Mouse (Mus musculus): ENCODE measurements at regions not wholly inside any gene's neighbourhood (a gene's known extent, or its start where the extent isn't known, plus 50 kb on each side); places are given as distances from the start of the nearest gene placed in this dataset.
A peak's percentile ranks its signal among the peaks of the same experiment; 100 is the strongest.
"Not testable (repeated sequence)": the region's sequence is repeated elsewhere in the genome, so short reads cannot be mapped to it uniquely, and the experiment has no call there.

DNA sequence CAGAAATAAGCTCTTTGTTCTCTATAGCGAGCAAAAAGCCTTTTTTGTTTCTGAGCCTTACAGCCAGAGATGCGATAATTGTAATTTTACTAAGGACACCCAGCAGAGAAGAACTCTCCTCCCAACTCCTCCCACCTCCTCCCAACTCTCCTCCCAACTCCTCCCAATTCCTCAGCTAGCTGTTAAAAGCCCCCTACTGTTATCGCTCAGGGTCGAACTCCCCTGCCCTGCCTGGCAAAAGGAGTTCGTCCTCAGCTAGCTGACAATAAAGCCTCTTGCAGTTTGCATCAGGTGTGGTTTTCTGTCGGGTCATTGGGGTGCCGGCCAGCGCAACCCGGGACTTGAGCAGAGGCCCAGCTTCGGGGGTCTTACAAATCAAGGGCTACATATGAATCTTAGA lies 99.5 kb upstream of the Thpo start:
- H3K4me3 ChIP-seq; H3K27ac ChIP-seq; H3K9me3 ChIP-seq; DNase-seq (ENCODE audit: low spot score); H3K36me3 ChIP-seq; H3K27me3 ChIP-seq (ENCODE audit: insufficient read depth, poor library complexity, severe bottlenecking): not testable (repeated sequence)
- whole genome bisulfite sequencing: 75% methylated on average over 10 of the region's 10 CpGs
- peaks cover 32% of the 10 kb centered on the region for H3K4me1 ChIP-seq (replicated peaks)

DNA sequence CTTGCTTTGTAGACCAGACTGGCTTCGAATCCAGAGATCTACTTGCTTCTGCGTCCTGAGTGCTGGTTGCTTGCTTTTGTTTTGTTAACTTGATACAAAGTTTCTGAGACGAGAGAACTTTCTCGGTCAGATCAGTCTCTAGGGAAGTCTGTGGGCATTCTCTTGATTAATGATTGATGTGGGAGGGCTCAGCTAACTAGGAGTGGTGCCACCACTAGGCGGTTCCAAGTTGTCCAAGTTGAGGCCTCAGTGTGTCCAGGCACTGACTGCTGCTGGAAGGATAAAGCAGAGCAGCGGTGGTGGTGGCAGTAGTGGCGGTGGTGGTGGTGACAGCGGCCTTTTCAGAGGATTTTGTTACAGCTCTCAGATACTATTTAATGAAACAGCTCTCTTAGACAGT lies 99.0 kb upstream of the Thpo start:
- Histone ChIP-seq H3K27me3 (ENCODE audit: insufficient read depth, poor library complexity, severe bottlenecking) (no peaks in the 10 kb centered on the region), H3K27ac (no peak overlapping the region), H3K4me1 (replicated peaks) (peaks cover 32% of the 10 kb centered on the region), H3K36me3 (no peaks in the 10 kb centered on the region), H3K4me3 (no peak overlapping the region), H3K9me3 (no peaks in the 10 kb centered on the region)
- 83% methylated on average over 8 of the region's 8 CpGs for WGBS
- DNase-seq (ENCODE audit: low spot score): no peak

DNA sequence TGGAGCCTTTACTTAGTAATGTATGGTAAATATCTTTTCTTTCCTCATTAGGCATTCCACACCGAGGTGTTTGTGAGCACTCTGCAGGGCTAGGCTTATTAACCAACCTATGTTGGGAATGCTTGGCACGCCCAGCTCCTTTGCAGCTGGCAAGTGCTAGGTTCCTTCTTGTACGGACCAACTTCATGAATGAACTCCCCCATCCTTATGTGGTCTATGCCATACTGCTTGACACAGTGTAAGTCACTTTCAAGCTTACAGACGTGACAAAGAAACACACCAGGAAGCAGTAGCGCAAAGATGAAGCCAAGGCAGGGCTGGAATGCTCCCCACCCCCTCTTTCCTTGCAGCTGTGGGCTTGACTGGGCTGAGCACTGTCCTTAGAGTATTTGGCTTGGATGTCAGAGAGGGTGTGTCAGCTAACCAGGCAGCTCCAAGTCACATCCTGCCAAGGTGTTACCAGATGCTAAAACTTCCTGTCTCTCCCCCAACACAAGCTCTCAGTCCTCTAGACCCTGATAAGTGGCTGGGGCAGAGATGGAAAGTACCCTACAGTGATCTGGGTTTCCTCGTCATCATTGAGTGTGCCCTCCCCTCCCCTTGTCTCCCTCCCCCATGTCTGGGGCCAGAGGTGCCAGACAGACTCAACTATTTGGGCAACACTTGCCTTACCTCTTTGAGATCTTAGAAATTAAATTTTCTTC lies 95.6 kb upstream of the Thpo start:
- Histone ChIP-seq H3K27me3 (ENCODE audit: insufficient read depth, poor library complexity, severe bottlenecking) (no peaks in the 10 kb centered on the region), H3K36me3 (no peaks in the 10 kb centered on the region), H3K27ac (no peak overlapping the region), H3K4me3 (no peak overlapping the region), H3K9me3 (no peaks in the 10 kb centered on the region), H3K4me1 (replicated peaks) (peaks cover 14% of the 10 kb centered on the region)
- no peak for DNase-seq (ENCODE audit: low spot score)
- 56% methylated on average over 6 of the region's 6 CpGs for WGBS

DNA sequence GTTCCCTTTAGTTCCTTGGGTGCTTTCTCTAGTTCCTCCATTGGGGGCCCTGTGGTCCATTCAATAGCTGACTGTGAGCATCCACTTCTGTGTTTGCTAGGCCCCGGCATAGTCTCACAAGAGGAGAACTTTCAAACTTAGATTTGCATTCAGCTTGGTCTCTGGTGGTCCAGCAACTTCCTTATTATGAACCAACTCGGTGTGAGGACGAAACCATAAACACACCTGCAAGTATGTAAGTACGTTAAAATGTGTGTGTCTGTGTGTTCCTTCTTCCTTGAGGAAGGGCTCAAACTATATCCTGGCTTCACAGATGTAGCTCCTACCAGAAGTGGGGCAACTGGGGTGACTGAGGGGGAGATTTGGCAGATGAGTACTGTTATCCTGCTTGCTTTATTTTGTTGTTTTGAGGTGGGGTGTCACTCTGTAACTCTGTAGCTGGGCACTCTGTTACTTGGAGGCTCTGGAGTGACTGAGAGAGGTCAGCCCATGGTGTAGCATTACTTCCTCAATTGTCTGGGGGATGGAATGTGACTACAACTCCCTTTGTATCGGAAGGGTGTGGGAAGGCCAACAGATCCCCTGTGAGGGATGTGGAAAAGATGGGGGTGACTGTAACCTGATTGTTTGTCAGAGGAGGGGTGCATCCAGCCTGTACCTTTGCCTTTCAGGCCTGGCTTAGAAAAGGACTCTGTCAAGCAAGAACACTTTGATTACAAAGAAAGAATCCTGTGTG lies 94.9 kb upstream of the Thpo start:
- H3K4me1 ChIP-seq (replicated peaks): peaks cover 14% of the 10 kb centered on the region
- H3K36me3 ChIP-seq: no peaks in the 10 kb centered on the region
- no peaks in the 10 kb centered on the region for H3K9me3 ChIP-seq
- 77% methylated on average over 5 of the region's 5 CpGs for WGBS
- DNase-seq (ENCODE audit: low spot score): no peak
- no peaks in the 10 kb centered on the region for H3K27me3 ChIP-seq (ENCODE audit: insufficient read depth, poor library complexity, severe bottlenecking)
- H3K27ac ChIP-seq: no peak overlapping the region
- no peak overlapping the region for H3K4me3 ChIP-seq

DNA sequence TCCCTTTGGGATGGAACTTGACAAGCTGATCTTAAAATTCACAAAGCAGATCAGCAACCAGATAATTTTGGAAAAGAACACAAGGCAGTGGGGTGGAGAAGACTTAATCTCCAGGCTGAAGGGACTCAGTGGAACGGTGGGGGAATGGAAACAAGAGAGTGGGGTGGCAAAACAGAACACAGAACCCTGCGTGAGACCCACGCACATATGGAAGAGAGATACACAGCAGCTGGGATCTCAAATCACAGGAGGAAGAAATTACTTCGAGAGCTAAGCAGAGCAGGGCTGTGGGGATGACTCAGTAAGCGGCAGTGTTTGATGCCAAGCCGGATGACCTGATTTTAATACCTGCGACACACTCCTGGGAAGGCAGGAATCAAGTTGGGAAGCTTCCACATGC lies 89.9 kb upstream of the Thpo start:
- Histone ChIP-seq H3K36me3 (no peaks in the 10 kb centered on the region), H3K4me1 (replicated peaks) (peaks cover 1% of the 10 kb centered on the region; the same call in 1 of the 2 replicates), H3K9me3 (no peaks in the 10 kb centered on the region), H3K4me3 (no peak overlapping the region), H3K27me3 (ENCODE audit: insufficient read depth, poor library complexity, severe bottlenecking) (no peaks in the 10 kb centered on the region), H3K27ac (no peak overlapping the region)
- DNase-seq (ENCODE audit: low spot score): no peak
- 76% methylated on average over 7 of the region's 7 CpGs for WGBS

GRCm38 (mm10) chr16:20820939-20821338 lies 86.6 kb upstream of the Thpo start:
- H3K4me1 ChIP-seq (replicated peaks): peaks cover 11% of the 10 kb centered on the region
- no peaks in the 10 kb centered on the region for H3K36me3 ChIP-seq
- no peak for DNase-seq (ENCODE audit: low spot score)
- no peak overlapping the region for H3K4me3 ChIP-seq
- no peak overlapping the region for H3K27ac ChIP-seq
- H3K27me3 ChIP-seq (ENCODE audit: insufficient read depth, poor library complexity, severe bottlenecking): no peaks in the 10 kb centered on the region
- H3K9me3 ChIP-seq: no peaks in the 10 kb centered on the region

DNA sequence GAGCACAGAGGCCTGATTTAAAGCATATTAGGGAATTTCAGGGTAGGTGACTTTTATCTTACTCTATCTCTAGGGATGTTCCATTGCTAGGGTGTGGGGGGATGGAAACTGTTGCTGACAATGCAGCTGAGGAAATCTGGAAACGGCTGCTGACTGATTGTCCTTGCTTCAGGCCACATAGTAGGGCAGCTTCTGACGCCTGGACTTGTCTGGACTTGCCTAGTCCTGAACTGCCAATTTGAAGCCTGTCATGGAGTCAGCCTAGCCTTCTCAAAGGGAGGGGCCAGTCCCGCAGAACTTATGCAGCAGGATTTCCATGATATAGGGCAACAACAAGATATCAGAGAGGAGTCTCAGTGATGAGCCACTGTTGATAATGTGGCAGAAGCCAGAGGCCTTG lies 85.3 kb upstream of the Thpo start:
- no peaks in the 10 kb centered on the region for H3K36me3 ChIP-seq
- H3K4me1 ChIP-seq (replicated peaks): peaks cover 15% of the 10 kb centered on the region
- 79% methylated on average over 3 of the region's 3 CpGs for WGBS
- DNase-seq (ENCODE audit: low spot score): no peak
- H3K27ac ChIP-seq: no peak overlapping the region
- H3K4me3 ChIP-seq: no peak overlapping the region
- H3K9me3 ChIP-seq: 0 out of 2 replicates have a peak, but pooled peaks cover 3% of the 10 kb centered on the region
- no peaks in the 10 kb centered on the region for H3K27me3 ChIP-seq (ENCODE audit: insufficient read depth, poor library complexity, severe bottlenecking)

GRCm38 (mm10) chr16:20818711-20819189 lies 84.4 kb upstream of the Thpo start:
- no peak overlapping the region for H3K4me3 ChIP-seq
- H3K27ac ChIP-seq: 0 out of 2 replicates have a peak overlapping the region, but pooled peaks have one; percentile 45
- whole genome bisulfite sequencing: 57% methylated on average over 5 of the region's 5 CpGs
- 0 out of 2 replicates have a peak, but pooled peaks cover 3% of the 10 kb centered on the region for H3K9me3 ChIP-seq
- H3K4me1 ChIP-seq (replicated peaks): peaks cover 15% of the 10 kb centered on the region
- H3K27me3 ChIP-seq (ENCODE audit: insufficient read depth, poor library complexity, severe bottlenecking): no peaks in the 10 kb centered on the region
- DNase-seq (ENCODE audit: low spot score): no peak
- H3K36me3 ChIP-seq: no peaks in the 10 kb centered on the region

DNA sequence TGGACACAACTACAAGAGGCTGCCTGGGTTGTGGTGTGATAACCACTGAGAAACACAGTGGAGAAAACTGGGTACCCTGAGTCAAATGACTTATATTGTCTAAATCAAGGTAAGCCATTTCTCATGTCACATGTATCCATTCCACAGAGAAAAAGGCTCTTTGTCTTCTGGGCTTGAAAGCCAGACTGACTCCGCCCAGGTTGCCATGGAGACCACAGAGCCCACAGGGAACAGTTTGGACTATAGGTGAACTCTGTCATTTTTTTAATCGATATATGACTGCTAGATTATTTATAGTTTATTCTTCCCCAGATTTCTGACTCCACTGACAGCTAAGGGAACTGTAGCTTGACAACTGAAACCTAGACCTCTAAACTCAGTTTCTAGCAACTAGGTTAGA lies 80.7 kb upstream of the Thpo start:
- H3K27ac ChIP-seq: no peak overlapping the region
- H3K9me3 ChIP-seq: 0 out of 2 replicates have a peak, but pooled peaks cover 3% of the 10 kb centered on the region
- H3K27me3 ChIP-seq (ENCODE audit: insufficient read depth, poor library complexity, severe bottlenecking): no peaks in the 10 kb centered on the region
- peak; percentile 9 for DNase-seq (ENCODE audit: low spot score)
- H3K4me3 ChIP-seq: no peak overlapping the region
- H3K36me3 ChIP-seq: no peaks in the 10 kb centered on the region
- WGBS: 82% methylated on average over 2 of the region's 2 CpGs
- peaks cover 15% of the 10 kb centered on the region for H3K4me1 ChIP-seq (replicated peaks)

- Histone ChIP-seq H3K27me3 (ENCODE audit: insufficient read depth, poor library complexity, severe bottlenecking) (no peaks in the 10 kb centered on the region), H3K36me3 (no peaks in the 10 kb centered on the region), H3K9me3 (0 out of 2 replicates have a peak, but pooled peaks cover 3% of the 10 kb centered on the region), H3K4me3 (no peak overlapping the region), H3K27ac (no peak overlapping the region), H3K4me1 (replicated peaks) (peaks cover 15% of the 10 kb centered on the region)
- DNase-seq (ENCODE audit: low spot score): no peak
Measured at GRCm38 (mm10) chr16:20814240-20814639, 79.9 kb upstream of the Thpo start.

DNA sequence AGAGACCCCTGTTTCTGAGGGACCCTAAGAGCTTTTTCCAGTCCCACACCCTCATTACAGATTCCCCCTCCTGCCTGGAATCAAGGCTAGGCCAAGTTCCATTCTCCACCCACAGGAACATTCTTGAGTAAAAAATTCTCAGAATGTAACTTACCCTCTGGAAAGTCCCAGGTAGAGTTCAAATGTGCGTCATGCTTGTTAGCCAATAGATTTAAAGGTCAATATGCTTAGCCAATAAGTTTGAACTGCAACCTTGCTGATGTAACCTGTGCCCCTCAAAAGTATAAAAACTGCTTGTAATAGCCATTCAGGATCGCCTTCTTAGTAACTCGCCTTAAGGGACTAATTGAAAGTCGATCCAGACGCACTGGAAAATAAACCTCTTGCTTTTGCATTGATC lies 77.7 kb upstream of the Thpo start:
- H3K27ac ChIP-seq; H3K27me3 ChIP-seq (ENCODE audit: insufficient read depth, poor library complexity, severe bottlenecking); H3K4me3 ChIP-seq; H3K36me3 ChIP-seq; H3K4me1 ChIP-seq (replicated peaks); DNase-seq (ENCODE audit: low spot score); H3K9me3 ChIP-seq: not testable (repeated sequence)
- WGBS: 73% methylated on average over 5 of the region's 5 CpGs

- no peak overlapping the region for H3K27ac ChIP-seq
- WGBS: 83% methylated on average over 3 of the region's 3 CpGs
- H3K9me3 ChIP-seq: no peaks in the 10 kb centered on the region
- no peaks in the 10 kb centered on the region for H3K27me3 ChIP-seq (ENCODE audit: insufficient read depth, poor library complexity, severe bottlenecking)
- no peak overlapping the region for H3K4me3 ChIP-seq
- peaks cover 8% of the 10 kb centered on the region; the same call in 1 of the 2 replicates for H3K4me1 ChIP-seq (replicated peaks)
- H3K36me3 ChIP-seq: no peaks in the 10 kb centered on the region
- no peak for DNase-seq (ENCODE audit: low spot score)
Measured at GRCm38 (mm10) chr16:20810322-20810721, 76.0 kb upstream of the Thpo start.

- no peak overlapping the region for H3K27ac ChIP-seq
- no peaks in the 10 kb centered on the region for H3K36me3 ChIP-seq
- no peaks in the 10 kb centered on the region for H3K27me3 ChIP-seq (ENCODE audit: insufficient read depth, poor library complexity, severe bottlenecking)
- H3K9me3 ChIP-seq: no peaks in the 10 kb centered on the region
- no peak overlapping the region for H3K4me3 ChIP-seq
- peaks cover 15% of the 10 kb centered on the region for H3K4me1 ChIP-seq (replicated peaks)
- WGBS: 87% methylated on average over 2 of the region's 2 CpGs
- no peak for DNase-seq (ENCODE audit: low spot score)
Measured at GRCm38 (mm10) chr16:20808263-20808662, 74.0 kb upstream of the Thpo start.
